Mouse (Mus musculus): ENCODE measurements around the gene Gm11541. TPM values are rescaled to one million over a fixed set of nuclear protein-coding genes. Genes with fewer than 3 reads are reported as not detected.
"Not testable (repeated sequence)": the region's sequence is repeated elsewhere in the genome, so short reads cannot be mapped to it uniquely, and the experiment has no call there.

The Gm11541 gene
- total and polyA plus RNA-seq, 2 experiments from 2014 or later, result 0.11 TPM; not detected in 1

GRCm38 (mm10) chr11:94697140-94697539 lies 7.2 kb downstream of the Gm11541 start:
- Histone ChIP-seq H3K9me3 (replicated peaks; ENCODE audit: control insufficient read depth, low read length) (no peaks in the 10 kb centered on the region), H3K27ac (ENCODE audit: low read depth) (no peak overlapping the region), H3K4me1 (ENCODE audit: control insufficient read depth, insufficient read depth) (no peaks in the 10 kb centered on the region; the same call in 1 of the 2 replicates), H3K36me3 (replicated peaks; ENCODE audit: control insufficient read depth, insufficient read depth, low read length) (no peaks in the 10 kb centered on the region), H3K27me3 (ENCODE audit: control insufficient read depth, insufficient read depth, low read length) (no peaks in the 10 kb centered on the region), H3K9ac (replicated peaks; ENCODE audit: low read depth, low read length) (no peak overlapping the region), H3K4me3 (ENCODE audit: low read depth, low read length) (no peak overlapping the region), H3K4me2 (ENCODE audit: low read depth, low read length) (no peak overlapping the region)
- DNase-seq (ENCODE audit: low spot score) (no peak), ATAC-seq (ENCODE audit: insufficient read depth, low read depth) (no peak)
- WGBS, result 89% methylated on average over 2 of the region's 2 CpGs
- TF ChIP-seq EP300 (IDR thresholded peaks at IDR 0.05; ENCODE audit: low read depth) (no peak), CTCF (IDR thresholded peaks at IDR 0.05; ENCODE audit: low read depth) (no peak)

- WGBS, result 42% methylated on average over 6 of the region's 6 CpGs
- TF ChIP-seq EP300 (IDR thresholded peaks at IDR 0.05; ENCODE audit: low read depth) (no peak), CTCF (IDR thresholded peaks at IDR 0.05; ENCODE audit: low read depth) (no peak)
- Histone ChIP-seq H3K36me3 (replicated peaks; ENCODE audit: control insufficient read depth, insufficient read depth, low read length) (no peaks in the 10 kb centered on the region), H3K9me3 (replicated peaks; ENCODE audit: control insufficient read depth, low read length) (no peaks in the 10 kb centered on the region), H3K9ac (replicated peaks; ENCODE audit: low read depth, low read length) (no peak overlapping the region), H3K27ac (ENCODE audit: low read depth) (no peak overlapping the region), H3K27me3 (ENCODE audit: control insufficient read depth, insufficient read depth, low read length) (no peaks in the 10 kb centered on the region), H3K4me1 (ENCODE audit: control insufficient read depth, insufficient read depth) (no peaks in the 10 kb centered on the region; the same call in 1 of the 2 replicates), H3K4me2 (ENCODE audit: low read depth, low read length) (no peak overlapping the region), H3K4me3 (ENCODE audit: low read depth, low read length) (no peak overlapping the region)
- ATAC-seq (ENCODE audit: insufficient read depth, low read depth), result no peak
- DNase-seq (ENCODE audit: low spot score), result no peak
Observed at GRCm38 (mm10) chr11:94695508-94695907, 8.8 kb downstream of the Gm11541 start.

GRCm38 (mm10) chr11:94692502-94692901 lies 11.8 kb downstream of the Gm11541 start:
- H3K9ac ChIP-seq (replicated peaks; ENCODE audit: low read depth, low read length); ATAC-seq (ENCODE audit: insufficient read depth, low read depth); H3K27ac ChIP-seq (ENCODE audit: low read depth); H3K4me1 ChIP-seq (ENCODE audit: control insufficient read depth, insufficient read depth); H3K27me3 ChIP-seq (ENCODE audit: control insufficient read depth, insufficient read depth, low read length); H3K9me3 ChIP-seq (replicated peaks; ENCODE audit: control insufficient read depth, low read length); H3K36me3 ChIP-seq (replicated peaks; ENCODE audit: control insufficient read depth, insufficient read depth, low read length); DNase-seq (ENCODE audit: low spot score); H3K4me3 ChIP-seq (ENCODE audit: low read depth, low read length); H3K4me2 ChIP-seq (ENCODE audit: low read depth, low read length): not testable (repeated sequence)

- Histone ChIP-seq H3K9me3 (replicated peaks; ENCODE audit: control insufficient read depth, low read length) (no peaks in the 10 kb centered on the region), H3K4me3 (ENCODE audit: low read depth, low read length) (no peak overlapping the region), H3K4me2 (ENCODE audit: low read depth, low read length) (no peak overlapping the region), H3K27ac (ENCODE audit: low read depth) (no peak overlapping the region), H3K27me3 (ENCODE audit: control insufficient read depth, insufficient read depth, low read length) (no peaks in the 10 kb centered on the region), H3K9ac (replicated peaks; ENCODE audit: low read depth, low read length) (no peak overlapping the region), H3K4me1 (ENCODE audit: control insufficient read depth, insufficient read depth) (no peaks in the 10 kb centered on the region), H3K36me3 (replicated peaks; ENCODE audit: control insufficient read depth, insufficient read depth, low read length) (no peaks in the 10 kb centered on the region)
- no peak for DNase-seq (ENCODE audit: low spot score)
- ATAC-seq (ENCODE audit: insufficient read depth, low read depth), result no peak
- TF ChIP-seq CTCF (IDR thresholded peaks at IDR 0.05; ENCODE audit: low read depth) (no peak), EP300 (IDR thresholded peaks at IDR 0.05; ENCODE audit: low read depth) (no peak)
- WGBS, result 59% methylated on average over 6 of the region's 6 CpGs
Observed at GRCm38 (mm10) chr11:94687178-94687577, 17.1 kb downstream of the Gm11541 start.

- H3K4me1 ChIP-seq (ENCODE audit: control insufficient read depth, insufficient read depth), result peaks cover 3% of the 10 kb centered on the region
- H3K27ac ChIP-seq (ENCODE audit: low read depth), result no peak overlapping the region
- TF ChIP-seq EP300 (IDR thresholded peaks at IDR 0.05; ENCODE audit: low read depth), result no peak
- no peak for TF ChIP-seq CTCF (IDR thresholded peaks at IDR 0.05; ENCODE audit: low read depth)
- no peak overlapping the region for H3K4me2 ChIP-seq (ENCODE audit: low read depth, low read length)
- H3K36me3 ChIP-seq (replicated peaks; ENCODE audit: control insufficient read depth, insufficient read depth, low read length), result no peaks in the 10 kb centered on the region
- ATAC-seq (ENCODE audit: insufficient read depth, low read depth) (no peak), DNase-seq (ENCODE audit: low spot score) (no peak)
- no peak overlapping the region for H3K4me3 ChIP-seq (ENCODE audit: low read depth, low read length)
- 77% methylated on average over 7 of the region's 7 CpGs for WGBS
- H3K27me3 ChIP-seq (ENCODE audit: control insufficient read depth, insufficient read depth, low read length), result no peaks in the 10 kb centered on the region
- H3K9me3 ChIP-seq (replicated peaks; ENCODE audit: control insufficient read depth, low read length), result no peaks in the 10 kb centered on the region
- H3K9ac ChIP-seq (replicated peaks; ENCODE audit: low read depth, low read length), result no peak overlapping the region
Observed at GRCm38 (mm10) chr11:94682427-94682826, 21.9 kb downstream of the Gm11541 start.

GRCm38 (mm10) chr11:94681640-94682039 lies 22.7 kb downstream of the Gm11541 start:
- ATAC-seq (ENCODE audit: insufficient read depth, low read depth) (no peak), DNase-seq (ENCODE audit: low spot score) (no peak)
- Histone ChIP-seq H3K4me3 (ENCODE audit: low read depth, low read length) (no peak overlapping the region), H3K9me3 (replicated peaks; ENCODE audit: control insufficient read depth, low read length) (no peaks in the 10 kb centered on the region), H3K27me3 (ENCODE audit: control insufficient read depth, insufficient read depth, low read length) (no peaks in the 10 kb centered on the region), H3K27ac (ENCODE audit: low read depth) (no peak overlapping the region), H3K4me2 (ENCODE audit: low read depth, low read length) (no peak overlapping the region), H3K4me1 (ENCODE audit: control insufficient read depth, insufficient read depth) (peaks cover 3% of the 10 kb centered on the region), H3K36me3 (replicated peaks; ENCODE audit: control insufficient read depth, insufficient read depth, low read length) (no peaks in the 10 kb centered on the region), H3K9ac (replicated peaks; ENCODE audit: low read depth, low read length) (no peak overlapping the region)
- 66% methylated on average over 4 of the region's 4 CpGs for WGBS
- TF ChIP-seq CTCF (IDR thresholded peaks at IDR 0.05; ENCODE audit: low read depth) (no peak), EP300 (IDR thresholded peaks at IDR 0.05; ENCODE audit: low read depth) (no peak)

All from heart, postnatal 0 days (tissue).